Mouse (Mus musculus): Measurements from ENCODE around the gene Gtf2e1.

DNA sequence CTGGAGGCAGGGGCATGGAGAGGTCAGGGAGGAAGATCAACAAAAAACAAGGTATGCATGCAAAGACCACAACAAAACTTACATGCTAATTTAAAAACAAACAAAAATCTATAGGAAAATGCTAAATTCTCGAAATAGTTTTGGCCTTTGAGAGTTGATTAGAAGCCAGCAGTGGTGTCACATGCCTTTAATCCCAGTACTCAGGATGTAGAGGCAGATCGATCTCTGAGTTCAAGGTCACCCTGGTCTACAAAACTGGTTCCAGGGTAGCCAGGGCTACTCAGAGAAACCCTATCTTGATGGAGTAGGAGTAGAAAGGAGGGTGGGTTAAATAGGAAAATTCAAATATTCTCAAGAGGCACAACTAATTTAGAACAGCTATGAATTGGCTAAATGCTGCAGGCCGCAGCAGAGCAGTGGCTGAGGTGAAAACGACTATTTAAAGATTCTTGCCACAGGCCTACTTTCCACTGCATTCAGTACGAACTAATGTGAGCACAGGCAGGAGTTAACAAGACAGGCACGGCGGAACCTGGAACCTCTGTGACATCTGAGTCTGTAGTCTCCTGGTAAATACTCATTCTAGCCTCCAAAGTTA, 17.4 kb downstream of the Gtf2e1 start:
- TF ChIP-seq ZC3H11A (IDR thresholded peaks at IDR 0.05; ENCODE audit: borderline replicate concordance, low read depth, low read length): no peak
- TF ChIP-seq CHD2 (IDR thresholded peaks at IDR 0.05; ENCODE audit: low read depth, low read length): no peak
- TF ChIP-seq HCFC1 (IDR thresholded peaks at IDR 0.05; ENCODE audit: borderline replicate concordance, insufficient read depth, low read length): no peak

Data from ES-E14 (cell line).